Mouse (Mus musculus): ENCODE results near the gene Dazap1.

Dazap1 gene

GRCm38 (mm10) chr10:80298571-80299281 lies 37.4 kb downstream of the Dazap1 start:
- no peak for DNase-seq (ENCODE audit: low spot score)

- DNase-seq (ENCODE audit: low spot score), result no peak
These were observed 38.0 kb downstream of the Dazap1 start for GRCm38 (mm10) chr10:80299301-80299700.

- no peak for DNase-seq (ENCODE audit: low spot score)
These were observed 38.5 kb downstream of the Dazap1 start for GRCm38 (mm10) chr10:80299824-80300223.

DNA sequence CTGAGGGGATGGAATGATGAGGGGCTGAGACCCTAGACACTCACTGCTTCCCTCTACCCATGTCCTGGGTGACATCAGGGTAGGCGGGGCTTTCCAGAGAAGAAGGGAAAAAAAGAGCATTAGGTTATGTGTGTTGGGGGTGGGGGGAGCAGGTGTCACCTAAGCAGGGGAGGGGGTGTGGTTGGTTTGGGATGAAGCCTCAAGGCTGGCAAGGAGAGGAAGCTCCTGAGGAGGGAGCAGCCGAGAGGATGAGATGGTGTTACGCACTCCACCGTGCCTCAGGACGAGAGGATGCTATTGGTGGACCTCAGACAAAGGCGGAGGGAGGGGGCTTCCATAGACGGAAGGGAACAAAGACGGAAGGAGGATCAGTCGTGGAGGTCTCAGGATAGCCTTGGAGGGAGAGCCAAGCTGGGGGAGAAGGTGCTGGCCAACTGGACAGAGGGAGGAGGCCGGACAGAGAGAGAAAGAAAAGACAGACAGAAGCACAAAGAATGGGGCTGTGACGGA lies 39.4 kb downstream of the Dazap1 start:
- DNase-seq (ENCODE audit: low spot score), result no peak

- DNase-seq (ENCODE audit: low spot score), result no peak
These were observed 40.2 kb downstream of the Dazap1 start for GRCm38 (mm10) chr10:80301256-80302081.

DNA sequence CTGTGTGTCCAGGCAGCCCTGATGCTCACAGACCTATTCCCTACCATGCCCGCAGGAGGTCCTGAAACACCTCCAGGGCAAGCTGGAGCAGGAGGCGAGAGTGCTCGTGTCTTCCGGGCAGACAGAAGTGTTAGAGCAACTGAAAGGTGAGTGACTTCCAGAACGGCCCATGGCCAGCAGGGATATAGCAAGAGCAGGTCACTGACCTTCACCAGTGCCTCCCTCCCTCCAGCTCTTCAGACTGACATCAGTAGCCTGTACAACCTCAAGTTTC lies 40.7 kb downstream of the Dazap1 start:
- no peak for DNase-seq (ENCODE audit: low spot score)

GRCm38 (mm10) chr10:80302471-80302881 lies 41.2 kb downstream of the Dazap1 start:
- DNase-seq (ENCODE audit: low spot score), result no peak

GRCm38 (mm10) chr10:80304458-80304857 lies 43.2 kb downstream of the Dazap1 start:
- DNase-seq (ENCODE audit: low spot score), result no peak

DNA sequence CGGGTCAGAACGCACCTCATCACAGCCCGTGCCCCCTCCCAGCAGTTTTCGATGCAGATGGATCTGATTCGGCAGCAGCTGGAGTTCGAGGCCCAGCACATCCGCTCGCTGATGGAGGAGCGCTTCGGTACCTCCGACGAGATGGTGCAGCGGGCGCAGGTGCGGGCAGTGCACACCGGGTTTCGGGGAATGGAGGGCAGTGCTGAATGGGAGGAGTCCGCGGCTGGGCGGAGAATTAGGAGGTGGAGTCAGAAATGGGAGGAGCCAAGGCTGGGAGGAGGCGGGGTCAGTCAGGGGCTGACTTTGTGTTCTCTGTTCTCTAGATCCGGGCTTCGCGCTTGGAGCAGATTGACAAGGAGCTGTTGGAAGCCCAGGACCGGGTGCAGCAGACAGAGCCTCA lies 43.6 kb downstream of the Dazap1 start:
- DNase-seq (ENCODE audit: low spot score), result no peak

DNA sequence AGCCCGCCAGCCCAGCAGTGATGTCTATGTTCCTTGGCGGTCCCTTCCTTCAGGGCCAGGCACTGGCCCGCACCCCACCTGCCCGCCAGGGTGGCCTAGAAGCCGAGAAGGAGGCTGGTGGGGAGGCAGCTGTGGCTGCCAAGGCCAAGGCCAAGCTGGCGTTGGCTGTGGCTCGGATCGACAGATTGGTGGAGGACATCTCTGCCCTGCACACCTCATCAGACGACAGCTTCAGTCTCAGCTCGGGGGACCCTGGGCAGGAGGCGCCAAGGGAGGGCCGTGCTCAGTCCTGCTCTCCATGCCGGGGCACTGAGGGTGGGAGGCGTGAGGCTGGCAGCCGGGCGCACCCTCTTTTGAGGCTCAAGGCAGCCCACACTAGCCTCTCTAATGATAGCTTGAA lies 50.3 kb downstream of the Dazap1 start:
- no peak for DNase-seq (ENCODE audit: low spot score)

- DNase-seq (ENCODE audit: low spot score), result no peak
These were observed 51.6 kb downstream of the Dazap1 start for GRCm38 (mm10) chr10:80312586-80313504.

DNA sequence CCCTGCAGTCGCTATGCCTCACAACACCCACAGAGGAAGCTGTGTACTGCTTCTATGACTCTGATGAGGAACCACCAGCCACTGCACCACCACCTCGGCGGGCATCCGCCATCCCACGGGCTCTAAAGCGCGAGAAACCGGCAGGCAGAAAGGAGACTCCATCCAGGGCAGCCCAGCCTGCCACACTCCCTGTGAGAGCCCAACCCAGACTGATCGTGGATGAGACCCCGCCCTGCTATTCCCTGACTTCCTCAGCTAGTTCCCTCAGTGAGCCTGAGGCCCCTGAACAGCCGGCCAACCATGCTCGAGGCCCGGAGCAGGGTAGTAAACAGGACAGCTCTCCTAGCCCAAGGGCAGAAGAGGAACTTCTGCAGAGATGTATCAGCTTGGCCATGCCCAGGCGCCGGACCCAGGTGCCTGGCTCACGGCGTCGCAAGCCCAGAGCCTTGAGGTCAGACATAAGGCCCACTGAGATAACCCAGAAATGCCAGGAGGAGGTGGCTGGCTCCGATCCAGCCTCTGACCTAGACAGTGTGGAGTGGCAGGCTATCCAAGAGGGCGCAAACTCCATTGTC lies 52.4 kb downstream of the Dazap1 start:
- no peak for DNase-seq (ENCODE audit: low spot score)

DNA sequence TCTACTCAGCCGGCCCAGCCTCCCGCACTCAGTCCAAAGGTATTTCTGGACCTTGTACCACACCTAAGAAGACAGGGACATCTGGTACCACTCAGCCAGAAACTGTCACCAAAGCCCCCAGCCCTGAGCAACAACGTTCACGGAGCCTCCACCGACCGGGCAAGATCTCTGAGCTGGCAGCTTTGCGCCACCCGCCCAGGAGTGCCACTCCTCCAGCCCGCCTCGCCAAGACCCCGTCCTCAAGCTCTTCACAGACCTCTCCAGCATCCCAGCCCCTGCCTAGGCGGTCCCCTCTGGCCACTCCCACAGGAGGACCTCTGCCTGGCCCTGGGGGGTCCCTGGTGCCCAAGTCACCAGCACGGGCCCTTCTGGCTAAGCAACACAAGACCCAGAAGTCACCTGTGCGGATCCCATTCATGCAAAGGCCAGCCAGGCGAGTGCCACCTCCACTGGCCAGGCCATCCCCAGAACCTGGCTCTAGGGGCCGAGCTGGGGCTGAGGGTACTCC lies 53.3 kb downstream of the Dazap1 start:
- no peak for DNase-seq (ENCODE audit: low spot score)

- DNase-seq (ENCODE audit: low spot score), result no peak
These were observed 54.0 kb downstream of the Dazap1 start for GRCm38 (mm10) chr10:80315315-80315714.

- no peak for DNase-seq (ENCODE audit: low spot score)
These were observed 55.1 kb downstream of the Dazap1 start for GRCm38 (mm10) chr10:80316359-80316781.

DNA sequence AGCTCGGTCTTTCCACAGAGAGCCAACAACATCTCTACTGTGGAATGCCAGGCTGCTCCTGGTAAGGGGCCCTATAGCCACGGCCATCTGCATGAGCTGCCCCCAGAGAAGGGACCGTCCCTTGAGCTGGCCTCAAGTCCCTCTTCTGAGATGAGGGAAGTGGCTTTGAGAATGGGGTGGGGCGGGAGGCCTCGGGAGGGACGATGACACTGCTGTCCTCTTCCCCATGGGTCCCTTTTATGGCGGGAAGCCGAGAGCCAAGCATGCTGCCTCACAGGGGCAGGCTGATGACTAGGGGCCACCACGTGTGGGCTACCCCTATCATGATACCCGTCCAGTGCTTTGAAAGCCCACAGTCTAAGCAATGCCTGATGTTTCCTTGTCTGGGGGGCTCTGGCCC lies 55.7 kb downstream of the Dazap1 start:
- DNase-seq (ENCODE audit: low spot score), result no peak

- DNase-seq (ENCODE audit: low spot score), result peak; percentile 68
These were observed 59.1 kb downstream of the Dazap1 start, which contains the start of gene 2310011J03Rik for GRCm38 (mm10) chr10:80320340-80320760. TSS of gene 2310011J03Rik (minus strand) at chr10:80320537.

DNA sequence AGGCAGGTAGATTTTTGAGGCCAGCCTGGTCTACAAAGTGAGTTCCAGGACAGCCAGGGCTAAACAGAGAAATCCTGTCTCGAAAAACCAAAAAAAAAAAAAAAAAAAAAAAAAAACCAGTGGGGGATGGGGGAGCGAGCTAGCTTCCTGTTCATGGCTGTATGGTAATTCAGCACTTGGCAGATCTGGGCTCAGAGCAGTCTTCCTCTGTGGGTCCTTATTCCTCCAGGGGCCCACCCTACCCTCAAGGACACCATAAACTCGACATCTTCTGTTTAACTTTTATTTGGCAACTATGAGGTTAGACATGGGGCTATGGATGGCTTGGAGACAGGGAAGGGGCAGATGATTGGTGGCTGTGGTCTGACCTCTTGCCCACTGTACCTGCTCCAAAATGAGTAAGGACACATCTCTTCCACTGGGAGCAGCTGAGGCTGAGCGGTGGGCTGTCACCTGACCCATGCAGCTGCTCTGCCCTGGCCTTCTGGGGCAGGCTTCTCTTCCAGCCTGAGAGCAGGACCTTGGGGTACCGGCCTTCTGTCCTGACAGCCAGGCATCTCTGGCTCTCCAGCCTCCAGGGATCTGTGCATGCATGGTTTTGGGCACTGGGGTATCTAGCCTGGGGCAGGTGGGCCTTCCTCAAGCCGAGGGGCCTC lies 59.9 kb downstream of the Dazap1 start:
- no peak for DNase-seq (ENCODE audit: low spot score)

- DNase-seq (ENCODE audit: low spot score), result no peak
These were observed 60.6 kb downstream of the Dazap1 start for GRCm38 (mm10) chr10:80321670-80322581.

- DNase-seq (ENCODE audit: low spot score), result no peak
These were observed 61.5 kb downstream of the Dazap1 start for GRCm38 (mm10) chr10:80322811-80323211.
